Mouse (Mus musculus): ENCODE results near the gene Gm20816. TPM values are rescaled to one million over a fixed set of nuclear protein-coding genes. Genes with fewer than 3 reads are reported as not detected.
"Not testable (repeated sequence)": the region's sequence is repeated elsewhere in the genome, so short reads cannot be mapped to it uniquely, and the experiment has no call there.

Gm20816 gene
- polyA plus RNA-seq (2015; fragmentation: Nextera tagmentation; extraction: Ambion mirVana), result not detected in 2 replicates

GRCm38 (mm10) chrY:68537655-68538054 lies at the start of gene Gm20816:
Gm20816 (plus strand) TSS chrY:68537955.
- not testable (repeated sequence) for H3K36me3 ChIP-seq (ENCODE audit: control insufficient read depth, insufficient read depth, low read length); H3K27me3 ChIP-seq (ENCODE audit: control insufficient read depth, insufficient read depth, low read length); DNase-seq (ENCODE audit: low spot score); H3K9me3 ChIP-seq (ENCODE audit: control insufficient read depth, low read length); H3K9ac ChIP-seq (ENCODE audit: low read length); ATAC-seq (ENCODE audit: low FRiP score, low TSS enrichment); H3K4me2 ChIP-seq (replicated peaks; ENCODE audit: low read depth); H3K27ac ChIP-seq (replicated peaks); H3K4me3 ChIP-seq (ENCODE audit: low read depth, low read length); H3K4me1 ChIP-seq (replicated peaks; ENCODE audit: control insufficient read depth, insufficient read depth)
- WGBS, result no CpG with 5 or more reads among the region's 3 CpGs

Other genes starting within 250 kb of the Gm20816 start
- not detected in 2 replicates for gene Gm20937, start 243.1 kb upstream of the Gm20816 start, polyA plus RNA-seq (2015; fragmentation: Nextera tagmentation; extraction: Ambion mirVana)

Measured in stomach, postnatal 0 days (tissue).